Mouse (Mus musculus) spleen, adult 18-20 months (tissue): ENCODE data around the gene Gm21969.
A peak's percentile ranks its signal among the peaks of the same experiment; 100 is the strongest.

Experiments used
- DNase-seq, 2 experiments: peaks; one replicate each; pipeline ENCODE4 v3.0.0; 2022; ENCODE audit warnings: mixed read lengths in 2 of 2

The Gm21969 gene

DNA sequence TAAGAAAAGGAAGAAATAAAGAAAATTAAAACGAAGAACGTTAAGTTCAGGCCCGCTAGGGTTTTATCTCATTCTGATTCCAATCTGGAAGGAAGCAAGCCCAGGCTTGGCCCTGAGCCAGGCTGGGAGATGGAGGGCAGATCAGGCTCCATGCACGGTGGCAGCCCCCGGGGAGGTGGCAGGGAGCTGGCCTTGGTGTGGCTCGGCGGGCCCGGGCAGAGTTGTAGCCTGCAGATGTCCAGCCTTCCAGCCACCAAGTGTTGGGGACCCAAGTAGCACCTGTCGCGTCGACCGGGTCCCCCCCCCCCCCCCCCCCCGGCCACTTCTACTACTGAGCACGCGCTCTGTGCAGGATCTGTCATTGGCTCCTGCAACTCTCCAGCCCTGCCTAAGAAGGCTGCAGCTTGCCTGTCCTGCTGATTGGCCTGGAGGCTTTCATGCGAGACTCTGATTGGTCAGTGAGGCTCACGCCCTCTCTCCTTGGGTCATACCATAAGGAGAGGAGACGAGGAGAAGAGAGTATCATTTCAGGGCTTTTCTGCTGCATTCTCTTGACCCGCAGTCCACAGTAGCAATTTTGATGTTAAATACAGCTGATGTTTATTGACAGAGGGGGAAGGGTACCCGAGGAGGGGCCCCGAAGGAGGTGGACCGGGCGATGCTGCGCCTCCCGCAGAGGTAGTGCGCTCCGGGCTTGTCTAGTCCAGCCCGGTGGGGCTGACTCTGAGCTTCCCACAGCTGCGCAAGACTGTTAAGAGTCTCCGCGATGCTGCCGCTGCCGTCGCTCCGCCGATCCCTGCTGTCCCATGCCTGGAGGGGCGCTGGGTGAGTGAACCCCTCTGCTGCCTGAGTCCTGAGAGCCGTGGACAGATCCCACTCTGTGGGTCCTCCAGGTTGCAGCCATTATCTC, 19.6 kb downstream of the Gm21969 start, which contains the start of gene Aldh4a1:
Gene Aldh4a1 (plus strand): TSS at position 494 of the 910 bp plus-strand sequence.
- DNase-seq = peak; percentile 76 to 77

DNA sequence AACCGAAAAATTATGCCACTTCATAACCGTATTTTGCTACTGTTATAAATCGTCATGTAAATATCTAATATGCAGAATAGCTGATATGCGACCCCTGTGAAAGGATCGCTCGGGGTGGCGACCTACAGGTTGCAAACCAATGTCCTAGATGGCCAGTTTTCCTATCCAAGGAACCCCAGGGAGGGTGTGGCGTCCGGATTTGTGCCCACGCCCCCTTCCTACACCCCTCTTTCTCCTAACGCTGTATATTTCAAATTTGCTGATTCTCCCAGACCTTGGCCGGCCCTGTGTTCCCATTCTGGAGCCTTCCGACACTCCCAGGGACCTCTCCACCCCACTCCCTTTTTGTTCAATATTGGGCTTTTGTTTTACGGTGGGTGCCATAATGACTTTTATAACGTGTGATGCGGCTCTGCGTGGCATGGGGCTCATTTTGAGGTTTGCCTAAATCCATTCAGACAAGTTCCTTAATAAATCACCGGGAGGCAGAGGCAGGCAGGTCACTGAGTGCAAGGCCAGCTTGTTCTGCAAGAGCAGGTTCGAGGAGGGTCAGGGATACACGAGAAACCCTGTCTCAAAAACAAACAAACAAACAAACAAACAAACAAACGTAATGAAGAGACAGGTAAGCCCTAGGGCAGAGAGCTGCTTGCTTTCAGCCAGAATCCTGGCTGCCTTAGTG, 20.6 kb downstream of the Gm21969 start:
- DNase-seq = no peak

DNA sequence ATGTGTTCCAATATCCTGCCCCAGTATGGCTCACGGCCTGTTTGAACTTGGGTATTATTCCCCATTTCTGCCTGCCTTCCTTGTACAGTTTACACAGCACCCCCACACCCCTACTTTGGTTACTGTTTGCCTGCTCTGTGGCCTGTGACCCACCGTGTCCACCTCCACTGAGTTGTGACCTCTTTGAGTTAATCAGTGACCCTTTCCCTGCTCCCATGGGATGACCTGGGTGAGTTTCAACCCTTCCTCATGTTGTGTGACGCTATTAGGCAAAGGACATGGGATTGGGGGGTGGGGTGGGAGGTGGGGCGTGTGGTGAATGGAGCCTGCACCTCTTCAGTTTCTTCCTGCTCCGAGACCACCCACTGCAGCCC, 21.1 kb downstream of the Gm21969 start:
- DNase-seq = no peak

DNA sequence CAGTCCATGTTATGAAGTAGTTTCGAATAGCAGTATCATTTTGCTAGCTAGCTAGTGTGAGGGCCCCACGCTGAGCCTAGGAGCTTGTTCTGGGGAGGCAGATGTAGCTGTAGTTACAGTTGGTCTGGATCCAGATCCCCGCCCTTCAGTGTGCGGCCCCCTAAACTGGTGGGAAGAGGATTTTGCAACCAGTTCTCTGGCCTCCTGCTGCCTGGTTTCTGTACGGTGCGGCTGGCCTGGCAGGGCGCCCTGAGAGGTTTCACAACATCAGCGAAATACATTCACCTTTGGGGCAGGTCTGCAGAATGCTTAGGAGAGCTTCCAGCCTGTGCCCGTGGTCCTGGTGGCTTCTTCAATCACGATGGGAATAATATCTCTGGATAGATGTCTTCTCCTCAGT, 21.7 kb downstream of the Gm21969 start:
- no peak for DNase-seq

DNA sequence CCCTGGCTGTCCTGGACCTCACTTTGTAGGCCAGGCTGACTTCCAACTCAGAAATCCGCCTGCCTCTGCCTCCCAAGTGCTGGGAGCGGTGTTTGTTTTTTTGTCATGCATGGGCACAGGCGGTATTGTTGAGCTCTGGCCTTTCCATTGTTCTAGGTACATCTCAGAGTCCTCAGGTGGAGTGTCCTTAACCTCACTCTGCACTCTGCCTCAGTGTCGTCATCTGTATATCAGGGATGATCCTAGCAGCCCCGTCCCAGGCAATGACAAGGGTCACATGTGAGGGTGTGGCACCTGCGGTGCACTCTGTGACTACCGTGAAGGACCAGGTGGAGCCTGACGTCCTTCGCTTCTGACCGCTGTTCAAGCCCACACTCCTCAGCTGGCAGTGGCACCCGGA, 24.4 kb downstream of the Gm21969 start:
- DNase-seq = no peak

DNA sequence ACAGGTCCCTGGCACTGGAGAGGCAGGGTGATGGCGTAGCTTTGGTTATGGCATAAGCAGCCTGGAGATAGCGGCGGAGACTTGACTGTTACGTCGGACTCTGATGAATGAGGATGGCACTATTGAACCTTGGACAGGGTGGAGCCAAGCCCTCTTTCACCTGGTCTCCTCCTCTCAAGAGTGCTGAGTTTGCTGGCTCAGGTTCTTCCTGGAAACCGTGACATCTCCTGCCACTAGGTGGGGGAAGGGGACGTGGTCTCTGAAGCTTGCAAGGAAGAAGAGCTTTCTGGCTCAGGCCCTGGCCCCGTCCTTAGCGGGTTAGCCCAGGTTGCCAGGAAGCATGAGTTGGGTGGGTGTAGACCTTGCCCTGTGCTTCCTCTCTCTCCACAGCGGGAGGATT, 27.2 kb downstream of the Gm21969 start:
- no peak for DNase-seq

DNA sequence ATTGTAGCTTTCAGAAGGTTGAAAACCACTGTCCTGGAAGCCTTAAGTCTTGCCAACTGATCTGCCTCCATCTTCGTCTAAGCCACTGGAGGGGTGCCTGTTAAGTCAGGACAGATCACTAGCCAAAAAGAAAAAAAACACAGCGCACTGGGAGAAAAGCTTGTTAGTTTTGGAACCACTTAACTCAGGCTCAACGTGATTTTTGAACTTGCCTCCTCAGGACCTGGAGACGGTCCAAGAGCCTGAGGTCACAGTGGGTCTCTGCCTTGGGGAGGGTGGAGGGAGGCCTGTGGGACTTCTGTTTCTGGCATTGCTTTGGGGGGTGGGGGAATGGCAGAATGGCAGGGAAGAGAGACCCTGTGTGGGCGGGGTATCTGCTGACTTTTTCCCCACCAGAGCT, 28.2 kb downstream of the Gm21969 start:
- no peak for DNase-seq

DNA sequence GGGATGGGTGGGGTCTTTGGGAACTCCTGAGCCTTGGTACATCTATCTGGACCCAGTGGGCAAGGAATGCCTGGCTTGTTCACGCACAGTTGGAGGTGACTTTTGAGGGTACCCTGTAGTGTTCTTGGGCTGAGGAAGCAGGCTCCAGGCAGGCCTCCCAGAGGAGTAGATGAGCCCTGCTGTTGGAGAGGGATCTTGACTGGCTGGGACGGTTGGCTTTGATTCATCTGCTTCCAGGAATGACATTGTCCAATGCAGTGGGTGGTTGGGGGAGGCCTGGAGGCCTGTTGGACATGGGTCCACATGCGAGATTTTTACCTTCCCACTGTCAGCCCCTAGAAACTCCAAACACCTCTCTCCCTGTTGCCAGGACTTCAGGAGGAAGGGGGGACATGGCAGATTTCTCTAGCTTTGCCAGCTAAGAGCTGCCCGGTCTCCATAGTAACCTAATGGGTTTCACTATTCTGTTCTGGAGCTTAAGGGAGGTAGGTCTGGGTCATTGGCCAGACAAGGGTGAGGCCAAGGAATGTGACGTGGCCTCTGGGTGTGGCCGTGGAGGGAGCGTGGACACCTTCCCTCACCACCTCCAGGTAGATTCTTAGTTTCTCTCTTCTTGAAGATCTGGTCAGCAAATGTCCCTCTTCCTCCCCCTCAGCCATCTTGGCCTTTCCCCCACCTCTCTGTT, 28.7 kb downstream of the Gm21969 start:
- DNase-seq = no peak

DNA sequence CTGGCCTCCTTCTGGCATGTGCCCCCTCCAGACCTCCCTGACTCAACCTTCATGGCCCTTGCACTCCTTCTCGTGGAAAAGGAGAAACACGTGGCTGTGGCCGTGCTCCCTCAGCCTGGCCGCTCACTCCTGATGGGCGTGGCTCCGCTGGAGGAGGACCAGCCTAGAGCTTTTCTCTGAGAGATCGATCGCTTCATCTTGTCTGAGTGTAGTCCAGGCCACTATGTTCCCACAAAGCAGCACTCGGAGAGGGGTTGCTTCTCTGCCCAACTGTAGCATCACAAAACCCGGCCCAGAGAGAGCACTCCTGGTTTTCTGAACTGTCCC, 29.2 kb downstream of the Gm21969 start:
- no peak for DNase-seq

DNA sequence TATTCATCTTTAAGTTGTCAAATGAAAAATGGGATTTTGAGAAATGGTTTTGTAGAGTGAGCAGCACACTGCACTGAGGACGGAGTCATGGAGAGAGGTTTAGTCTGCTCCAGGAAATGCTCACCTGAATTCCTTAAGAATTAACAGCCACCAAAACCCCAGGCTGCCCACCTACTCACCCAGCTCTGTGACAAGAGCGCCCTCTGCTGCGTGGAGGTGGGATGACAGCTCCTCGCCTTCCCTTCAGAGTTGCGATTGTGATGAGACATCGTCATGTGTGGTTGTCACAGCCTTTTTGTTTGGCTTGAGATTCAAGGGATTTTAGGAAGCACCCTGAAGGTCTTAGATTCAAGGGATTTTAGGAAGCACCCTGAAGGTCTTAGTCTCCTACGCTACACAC, 33.4 kb downstream of the Gm21969 start:
- peak; percentile 23 to 73 for DNase-seq

DNA sequence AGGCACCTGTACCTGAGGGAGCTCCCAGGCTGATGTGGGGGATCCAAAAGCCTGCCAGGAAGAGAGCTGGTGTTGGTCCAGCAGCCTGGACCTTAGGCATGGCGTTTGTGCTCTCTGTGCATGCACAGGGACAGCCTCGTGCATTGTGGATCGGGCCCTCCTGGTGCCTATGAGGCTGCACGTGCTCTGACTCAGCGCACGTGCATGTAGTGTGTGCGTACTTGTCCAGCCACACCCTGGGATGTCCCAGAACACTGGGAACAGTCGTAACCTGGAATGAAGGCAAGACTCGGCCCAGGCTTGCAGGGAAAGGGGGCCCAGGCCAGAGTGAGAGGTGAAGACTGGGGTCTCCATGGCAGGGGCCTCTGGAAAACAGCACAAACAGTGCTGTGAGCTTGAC, 34.9 kb downstream of the Gm21969 start:
- no peak for DNase-seq

DNA sequence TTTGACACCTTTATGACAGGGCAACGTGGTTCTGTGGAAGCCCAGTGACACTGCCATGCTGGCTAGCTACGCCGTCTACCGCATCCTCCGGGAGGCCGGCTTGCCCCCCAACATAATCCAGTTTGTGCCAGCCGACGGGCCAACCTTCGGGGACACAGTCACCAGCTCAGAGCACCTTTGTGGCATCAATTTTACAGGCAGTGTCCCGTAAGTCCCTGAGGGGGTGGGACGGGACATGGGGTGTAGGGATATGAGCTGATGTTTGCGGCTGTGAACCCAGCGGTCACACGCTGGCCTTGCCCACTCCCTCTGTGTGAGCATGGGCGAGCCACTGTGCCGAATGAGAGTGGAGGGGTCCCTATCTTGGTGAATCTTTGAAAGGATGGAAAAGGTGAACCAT, 35.4 kb downstream of the Gm21969 start:
- no peak for DNase-seq

DNA sequence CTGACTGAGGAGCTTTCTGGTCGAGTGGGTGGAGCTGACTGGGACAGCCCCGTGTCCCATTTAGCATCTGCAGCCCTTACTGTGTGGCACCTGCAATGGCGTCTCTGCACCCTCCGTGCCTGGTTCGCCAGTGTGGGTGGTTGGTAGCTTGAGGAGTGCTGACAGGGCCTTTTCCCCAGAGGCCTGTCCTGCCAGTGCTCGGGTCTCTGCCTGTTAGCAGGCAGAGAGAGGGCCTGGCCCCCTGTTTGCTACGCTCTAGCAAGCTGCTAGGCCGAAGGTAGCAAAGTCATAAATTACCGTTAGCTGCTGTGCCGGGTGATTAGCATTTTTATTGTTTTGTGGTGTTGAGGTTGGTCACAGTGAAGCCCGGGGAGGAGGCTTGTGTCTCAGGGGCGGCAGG, 36.8 kb downstream of the Gm21969 start:
- DNase-seq = no peak

DNA sequence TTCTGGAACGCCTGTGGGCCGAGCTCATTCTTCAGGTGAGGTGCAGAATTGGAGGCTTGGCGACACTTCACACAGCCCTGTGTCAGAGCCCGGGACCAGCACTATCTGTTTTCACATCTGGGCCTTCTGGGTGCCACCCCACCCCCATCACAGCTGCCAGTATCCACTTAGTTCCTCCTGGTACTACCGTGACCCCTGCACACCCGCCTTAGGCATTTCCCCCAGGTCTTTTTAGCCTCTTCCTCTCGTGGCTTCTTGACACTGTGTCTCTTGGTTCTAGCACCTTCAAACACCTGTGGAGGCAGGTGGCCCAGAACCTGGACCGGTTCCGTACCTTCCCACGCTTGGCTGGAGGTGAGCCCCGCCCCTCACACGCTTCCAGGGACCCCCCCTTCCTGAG, 37.3 kb downstream of the Gm21969 start:
- no peak for DNase-seq

DNA sequence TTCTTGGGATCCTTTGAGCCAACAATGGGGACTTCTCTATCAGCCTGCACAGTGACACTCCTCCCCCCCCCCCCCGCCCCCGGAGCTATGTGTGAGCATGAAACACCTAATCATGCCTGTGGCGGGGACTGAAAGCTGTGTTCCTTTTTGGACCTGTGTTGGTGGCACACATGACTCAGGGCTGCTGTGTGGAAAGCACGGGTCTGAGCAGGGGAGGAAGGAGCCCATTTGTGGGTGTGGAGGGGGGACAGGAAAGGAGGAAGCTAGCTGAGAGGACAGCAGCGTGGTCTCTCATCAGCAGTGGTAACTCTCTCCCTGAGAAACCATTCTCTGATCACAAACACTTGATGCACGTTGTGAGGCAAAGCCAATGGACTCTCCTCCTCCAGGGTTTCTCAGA, 37.8 kb downstream of the Gm21969 start:
- DNase-seq = no peak

DNA sequence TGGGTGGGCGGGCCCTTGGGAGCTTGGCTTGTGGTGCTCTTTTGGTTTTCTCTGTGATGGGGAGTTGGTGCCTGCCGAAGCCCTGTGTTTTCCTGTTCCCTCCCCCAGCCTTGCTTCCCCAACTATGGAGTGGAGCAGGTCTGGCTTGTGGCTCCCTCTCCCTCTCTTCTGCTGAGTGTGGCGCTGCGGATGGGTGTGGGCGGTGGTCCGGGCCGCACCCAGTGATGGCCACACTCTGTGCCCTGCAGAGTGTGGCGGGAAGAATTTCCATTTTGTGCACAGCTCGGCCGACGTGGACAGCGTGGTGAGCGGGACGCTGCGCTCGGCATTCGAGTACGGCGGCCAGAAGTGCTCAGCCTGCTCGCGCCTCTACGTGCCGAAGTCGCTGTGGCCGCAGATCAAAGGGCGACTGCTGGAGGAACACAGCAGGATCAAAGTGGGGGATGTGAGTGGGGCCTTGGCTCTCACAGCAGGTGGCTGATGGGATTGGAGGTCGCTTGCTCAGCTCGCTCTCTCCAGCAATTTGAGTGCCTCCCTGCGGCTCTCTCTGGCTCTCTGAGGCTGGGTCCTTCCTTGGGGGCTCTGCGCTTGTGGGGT, 38.9 kb downstream of the Gm21969 start:
- no peak for DNase-seq

DNA sequence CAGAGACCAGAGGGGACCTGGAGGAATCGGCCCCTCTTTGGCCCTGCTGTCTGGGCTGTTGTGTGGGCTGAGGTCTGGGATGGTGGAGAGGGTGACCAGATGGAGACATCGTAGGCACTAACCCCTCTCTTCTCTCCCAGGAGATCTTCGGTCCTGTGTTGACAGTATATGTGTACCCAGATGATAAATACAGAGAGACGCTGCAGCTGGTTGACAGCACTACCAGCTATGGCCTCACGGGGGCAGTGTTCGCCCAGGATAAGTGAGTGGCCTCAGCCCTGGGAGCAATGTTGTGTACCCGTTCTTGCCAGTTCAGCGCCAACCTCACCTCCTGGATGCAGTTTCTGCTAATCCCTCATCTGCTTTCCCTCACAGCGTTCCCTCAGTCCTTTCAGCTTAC, 41.0 kb downstream of the Gm21969 start:
- peak; percentile 41 to 66 for DNase-seq

DNA sequence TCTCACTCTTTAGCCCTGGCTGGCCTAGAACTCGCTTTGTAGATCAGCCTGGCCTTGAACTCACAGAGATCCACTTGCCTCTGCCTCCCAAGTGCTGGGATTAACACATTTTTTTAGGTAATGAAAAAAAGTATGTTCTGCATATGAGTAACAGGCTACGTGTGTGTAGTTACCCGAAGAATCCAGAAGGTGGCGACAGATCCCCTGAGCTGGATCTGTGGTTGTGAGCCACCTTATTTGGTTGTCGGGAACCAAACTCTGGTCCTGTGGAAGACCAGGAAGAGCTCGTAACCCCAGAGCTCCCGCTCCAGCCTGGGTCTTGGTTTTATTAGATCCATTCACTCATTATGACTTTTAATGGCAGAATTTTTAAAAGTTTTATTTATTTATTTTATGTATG, 43.9 kb downstream of the Gm21969 start:
- no peak for DNase-seq

DNA sequence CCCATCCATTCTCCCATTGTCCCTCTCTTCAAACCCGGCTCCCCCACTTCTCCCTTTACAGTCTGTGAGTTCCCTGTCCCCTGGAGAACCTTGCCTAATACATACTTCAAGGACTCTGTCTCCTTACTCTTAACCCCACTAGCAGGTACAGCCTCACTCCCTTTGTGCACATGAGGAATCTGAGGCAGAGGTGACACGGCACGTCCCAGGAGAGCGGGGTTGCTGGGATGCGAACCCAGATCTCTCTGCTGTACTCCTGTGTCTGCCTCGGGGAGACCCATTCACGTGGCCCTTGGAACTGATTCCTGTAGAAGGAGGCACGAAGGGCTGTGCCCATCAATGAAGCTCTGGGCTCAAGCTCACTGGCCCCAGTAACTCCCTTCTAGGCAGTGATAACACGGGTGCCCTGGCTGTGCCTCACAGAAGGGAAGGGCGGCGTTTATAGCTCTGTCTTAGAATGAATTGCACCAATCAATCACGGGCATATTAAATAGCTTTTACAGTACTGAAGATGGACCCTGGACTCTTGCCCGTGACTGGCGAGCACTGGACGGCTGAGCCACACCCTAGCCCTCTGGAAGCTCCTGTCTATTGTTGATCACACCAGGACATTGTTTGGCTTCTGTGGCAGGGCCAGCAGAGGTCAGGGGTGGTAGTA, 47.2 kb downstream of the Gm21969 start:
- DNase-seq = no peak

DNA sequence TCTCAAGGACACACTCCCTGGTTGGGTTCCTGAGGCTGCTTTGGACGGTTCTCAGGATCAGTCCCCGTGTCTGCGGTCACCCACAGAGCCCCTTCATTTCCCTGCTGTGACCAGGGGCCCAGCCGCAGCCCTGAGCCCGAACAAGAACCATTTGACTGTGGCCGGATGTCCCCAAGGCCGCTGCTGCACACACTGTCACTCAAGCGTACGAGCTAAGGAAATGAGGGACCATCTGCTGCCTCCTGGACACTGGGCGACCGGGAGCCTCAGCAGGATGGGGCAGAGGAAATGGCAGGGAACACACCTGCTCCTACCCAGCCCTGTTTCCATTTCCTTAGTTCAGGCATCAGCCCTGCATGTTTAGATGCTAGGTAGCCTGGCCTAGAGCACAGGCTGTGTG, 47.9 kb downstream of the Gm21969 start:
- no peak for DNase-seq

DNA sequence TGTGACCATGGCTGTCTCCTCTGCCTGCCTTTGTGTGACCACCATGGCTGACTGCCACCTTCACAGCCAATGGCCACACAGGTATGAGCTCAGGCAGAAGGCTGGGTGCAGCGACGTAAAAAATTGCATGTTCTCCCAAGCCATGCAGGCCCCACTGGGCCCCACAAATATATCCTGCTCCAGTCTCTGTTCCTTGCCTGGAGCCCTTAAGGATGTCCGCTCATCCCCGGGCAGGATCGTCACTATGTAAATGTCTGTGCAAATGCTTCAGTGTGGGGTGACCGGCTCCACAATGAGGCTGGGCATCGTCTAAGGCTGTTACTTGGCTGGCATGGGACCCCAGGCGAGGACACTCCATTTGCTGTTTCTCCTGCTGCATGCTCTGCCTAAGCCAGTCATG, 50.3 kb downstream of the Gm21969 start, which contains the start of gene Tas1r2:
Gene Tas1r2 (plus strand): TSS at position 301 of the 400 bp plus-strand sequence.
- DNase-seq = no peak

DNA sequence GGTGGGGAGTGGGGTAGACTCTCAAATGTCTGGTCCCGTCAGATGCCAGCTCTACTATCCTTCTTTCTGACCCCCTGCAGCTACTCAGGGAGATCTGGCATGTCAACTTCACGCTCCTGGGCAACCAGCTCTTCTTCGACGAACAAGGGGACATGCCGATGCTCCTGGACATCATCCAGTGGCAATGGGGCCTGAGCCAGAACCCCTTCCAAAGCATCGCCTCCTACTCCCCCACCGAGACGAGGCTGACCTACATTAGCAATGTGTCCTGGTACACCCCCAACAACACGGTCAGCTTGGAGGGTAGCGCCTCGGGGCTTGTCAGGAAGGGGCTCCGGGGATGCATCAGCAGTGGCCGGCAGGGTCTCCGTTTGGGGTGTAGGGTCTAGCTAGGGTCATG, 58.9 kb downstream of the Gm21969 start:
- no peak for DNase-seq

DNA sequence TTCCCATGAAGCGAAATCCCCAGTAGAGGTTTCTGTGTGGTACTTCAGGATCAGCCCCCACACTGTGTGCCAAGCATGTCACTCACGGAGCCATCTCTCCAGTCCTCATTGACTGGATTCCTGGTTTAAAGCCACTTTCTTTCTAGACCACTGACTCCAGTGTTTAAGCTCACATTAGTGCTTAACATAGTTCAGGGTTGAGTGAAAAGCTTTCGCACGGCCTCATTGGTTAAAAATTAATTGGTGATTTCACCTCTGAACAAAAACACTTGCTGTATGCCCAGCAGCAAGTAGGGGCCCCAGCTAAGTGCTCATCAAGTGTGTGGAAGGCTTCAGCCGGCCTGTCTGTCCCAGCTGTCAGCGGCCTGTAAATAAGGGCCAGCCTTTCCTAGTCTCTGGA, 64.6 kb downstream of the Gm21969 start:
- DNase-seq = no peak
